Comparison of ENCODE assay signal across 19 mouse cellular contexts in genomic region chr2:154097734-154098133, GRCm38 (mm10). TPM values are rescaled to one million over a fixed set of nuclear protein-coding genes. Genes with fewer than 3 reads are reported as not detected.
DNase-seq lines count a peak whose midpoint lies in the region; ATAC-seq and TF ChIP-seq lines count a peak whose summit lies in the region.
"Had no signal": no experiment of that assay in that cellular context is flagged by ENCODE, and none has a peak within 500 bp of the region (broad histone marks: within the 10 kb centered on the region; RNA-seq: fewer than 3 reads in every experiment).

No protein-coding gene starts in this region.

- no peak for ATAC-seq in embryonic facial prominence, embryonic 11.5 days (replicated peaks; ENCODE audit: insufficient number of reproducible peaks, low FRiP score, low TSS enrichment, low read depth)
- ATAC-seq: activated CD4-positive, CD25-positive, alpha-beta regulatory T cell, adult 4 months; forebrain, embryonic 16.5 days; midbrain, embryonic 15.5 days had no signal

- H3K4me3 ChIP-seq in embryonic facial prominence, embryonic 11.5 days (ENCODE audit: low read depth, low read length) = no peak overlapping the region
- H3K4me3 ChIP-seq in embryonic facial prominence, embryonic 10.5 days = no peak overlapping the region
- H3K4me3 ChIP-seq in E14TG2a.4 (replicated peaks; ENCODE audit: low read length) = no peak overlapping the region
- H3K4me3 ChIP-seq: limb, embryonic 13.5 days; midbrain, embryonic 15.5 days had no signal

- no peak overlapping the region for H3K9ac ChIP-seq in embryonic facial prominence, embryonic 11.5 days (replicated peaks; ENCODE audit: low read length)
- H3K9ac ChIP-seq: limb, embryonic 13.5 days; midbrain, embryonic 15.5 days had no signal

- no peaks in the 10 kb centered on the region for H3K36me3 ChIP-seq in embryonic facial prominence, embryonic 11.5 days (replicated peaks; ENCODE audit: control insufficient read depth, insufficient read depth, low read depth, low read length)
- no peaks in the 10 kb centered on the region for H3K36me3 ChIP-seq in embryonic facial prominence, embryonic 10.5 days (replicated peaks)
- no peaks in the 10 kb centered on the region for H3K36me3 ChIP-seq in E14TG2a.4 (ENCODE audit: insufficient read depth, low read length)
- H3K36me3 ChIP-seq: limb, embryonic 13.5 days; midbrain, embryonic 15.5 days had no signal

- H3K4me1 ChIP-seq in embryonic facial prominence, embryonic 11.5 days (ENCODE audit: control insufficient read depth, insufficient read depth, low read length) = no peaks in the 10 kb centered on the region
- H3K4me1 ChIP-seq in embryonic facial prominence, embryonic 10.5 days = no peaks in the 10 kb centered on the region
- H3K4me1 ChIP-seq in E14TG2a.4 (replicated peaks; ENCODE audit: low read depth, low read length) = no peaks in the 10 kb centered on the region
- H3K4me1 ChIP-seq: limb, embryonic 13.5 days; midbrain, embryonic 15.5 days had no signal

- TF ChIP-seq CTCF in E14TG2a.4 (conservative IDR thresholded peaks at IDR 0.05; ENCODE audit: low read length) = peak; percentile 76

- 37% methylated on average over 1 of the region's 1 CpGs for WGBS in embryonic facial prominence, embryonic 11.5 days
- 48% methylated on average over 1 of the region's 1 CpGs for WGBS in embryonic facial prominence, embryonic 10.5 days

- no peaks in the 10 kb centered on the region for H3K27me3 ChIP-seq in embryonic facial prominence, embryonic 11.5 days (ENCODE audit: control insufficient read depth, insufficient read depth, low read length)
- H3K27me3 ChIP-seq in embryonic facial prominence, embryonic 10.5 days (replicated peaks; ENCODE audit: low read depth, poor library complexity, severe bottlenecking) = no peaks in the 10 kb centered on the region
- H3K27me3 ChIP-seq in E14TG2a.4 (ENCODE audit: insufficient read depth, low read length) = no peaks in the 10 kb centered on the region
- H3K27me3 ChIP-seq: limb, embryonic 13.5 days; midbrain, embryonic 15.5 days had no signal

- peak; percentile 24 for DNase-seq in embryonic facial prominence, embryonic 11.5 days (ENCODE audit: low spot score)
- no peak for DNase-seq in embryonic facial prominence, embryonic 10.5 days (ENCODE audit: low spot score)
- peak; percentile 0 for DNase-seq in layer of hippocampus, adult 9-10 months (ENCODE audit: low spot score)
- no peak for DNase-seq in layer of hippocampus, postnatal 14 days (ENCODE audit: low spot score in 2 of 2)
- DNase-seq in induced T-regulatory cell, adult 2 months (ENCODE audit: low read depth) = peak; percentile 1
- no peak for DNase-seq in left cerebral cortex, adult 9 months (ENCODE audit: low spot score in 2 of 2)
- DNase-seq: gastrocnemius, postnatal 25 days; kidney, adult 2 months; layer of hippocampus, adult 9-11 months; lung, postnatal 10 days had no signal

- H3K9me3 ChIP-seq in embryonic facial prominence, embryonic 11.5 days (replicated peaks; ENCODE audit: control insufficient read depth, low read length) = no peaks in the 10 kb centered on the region
- no peaks in the 10 kb centered on the region for H3K9me3 ChIP-seq in embryonic facial prominence, embryonic 10.5 days
- H3K9me3 ChIP-seq in E14TG2a.4 (ENCODE audit: low read length) = no peaks in the 10 kb centered on the region
- H3K9me3 ChIP-seq: limb, embryonic 13.5 days; midbrain, embryonic 15.5 days had no signal

- no peak overlapping the region for H3K27ac ChIP-seq in embryonic facial prominence, embryonic 11.5 days (replicated peaks; ENCODE audit: low read depth, low read length)
- H3K27ac ChIP-seq in embryonic facial prominence, embryonic 10.5 days (replicated peaks) = no peak overlapping the region
- H3K27ac ChIP-seq: limb, embryonic 13.5 days; midbrain, embryonic 15.5 days had no signal

- no peak overlapping the region for H3K4me2 ChIP-seq in embryonic facial prominence, embryonic 11.5 days (ENCODE audit: low read depth, low read length)
- H3K4me2 ChIP-seq: limb, embryonic 13.5 days; midbrain, embryonic 15.5 days had no signal

RNA-seq across cellular contexts. Expression of gene Bpifa3, which starts 32.4 kb away (rescaled TPM):
- not detected in 2 replicates for polyA plus RNA-seq in embryonic facial prominence, embryonic 11.5 days (2014; fragmentation: Nextera tagmentation; extraction: Ambion mirVana)
- polyA plus RNA-seq in embryonic facial prominence, embryonic 10.5 days (2016; fragmentation: Nextera tagmentation; extraction: Ambion mirVana) = not detected in 2 replicates
- total RNA-seq in layer of hippocampus, postnatal 14 days (2021) = not detected
- total RNA-seq: gastrocnemius, postnatal 25 days; heart, postnatal 25 days had no signal
- polyA plus RNA-seq: activated CD4-positive, CD25-positive, alpha-beta regulatory T cell, adult 4 months; embryonic facial prominence, embryonic 14.5 days; forebrain, embryonic 16.5 days; kidney, adult 2 months; limb, embryonic 13.5 days; midbrain, embryonic 15.5 days; neural tube, embryonic 14.5 days; stomach, embryonic 16.5 days had no signal

RNA-seq across cellular contexts. Expression of gene Bpifa1, which starts 44.9 kb away (rescaled TPM):
- polyA plus RNA-seq in embryonic facial prominence, embryonic 11.5 days (2014; fragmentation: Nextera tagmentation; extraction: Ambion mirVana) = not detected in 2 replicates
- not detected in 2 replicates for polyA plus RNA-seq in embryonic facial prominence, embryonic 10.5 days (2016; fragmentation: Nextera tagmentation; extraction: Ambion mirVana)
- total RNA-seq in layer of hippocampus, postnatal 14 days (2021) = not detected
- total RNA-seq: gastrocnemius, postnatal 25 days; heart, postnatal 25 days had no signal
- polyA plus RNA-seq: activated CD4-positive, CD25-positive, alpha-beta regulatory T cell, adult 4 months; forebrain, embryonic 16.5 days; kidney, adult 2 months; limb, embryonic 13.5 days; midbrain, embryonic 15.5 days; neural tube, embryonic 14.5 days; stomach, embryonic 16.5 days had no signal

Comparison
In these comparisons a context has a peak if more than half of its experiments do, and no peak if none do; other contexts are left out.
1. DNase-seq: peak in embryonic facial prominence, embryonic 11.5 days (single experiment), layer of hippocampus, adult 9-10 months (single experiment) and induced T-regulatory cell, adult 2 months (single experiment); none in embryonic facial prominence, embryonic 10.5 days (single experiment), layer of hippocampus, postnatal 14 days (0 of 2) and left cerebral cortex, adult 9 months (0 of 2).